Mouse (Mus musculus): ENCODE results near the gene Mknk2. TPM values are rescaled to one million over a fixed set of nuclear protein-coding genes. Genes with fewer than 3 reads are reported as not detected.
"Not testable (repeated sequence)": the region's sequence is repeated elsewhere in the genome, so short reads cannot be mapped to it uniquely, and the experiment has no call there.

Gene Mknk2
- total RNA-seq, 4 experiments from 2014 or later, result 41.9 to 50.0 (median 45.1) TPM

GRCm38 (mm10) chr10:80653156-80653720 lies 24.7 kb downstream of the Mknk2 start:
- no peak for DNase-seq (ENCODE audit: low spot score in 2 of 2)

DNA sequence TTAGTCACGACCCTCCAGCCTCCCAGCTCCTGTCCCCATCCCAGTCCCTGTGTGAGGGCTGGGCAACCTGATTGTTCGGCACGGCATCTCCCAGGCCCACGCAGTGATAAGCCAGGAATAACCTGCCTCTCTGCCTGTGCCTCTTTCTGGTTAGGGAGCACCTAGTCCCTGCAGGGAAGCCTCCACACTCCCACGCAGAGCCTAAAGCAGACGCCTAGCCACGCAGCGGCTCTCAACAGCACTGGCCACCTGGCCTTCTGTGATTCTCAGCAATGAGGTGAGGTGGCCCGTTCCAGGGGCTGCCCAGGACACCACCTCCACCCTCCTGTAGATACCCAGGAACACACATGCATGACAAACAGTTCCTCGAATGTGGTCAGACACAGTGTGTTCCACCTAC lies 27.5 kb downstream of the Mknk2 start:
- DNase-seq (ENCODE audit: low spot score in 2 of 2), result no peak

- not testable (repeated sequence) for DNase-seq (ENCODE audit: low spot score in 2 of 2)
These were observed 28.0 kb downstream of the Mknk2 start for GRCm38 (mm10) chr10:80649910-80650309.

- DNase-seq (ENCODE audit: low spot score in 2 of 2), result no peak
These were observed 31.0 kb downstream of the Mknk2 start for GRCm38 (mm10) chr10:80646936-80647335.

GRCm38 (mm10) chr10:80635345-80635744 lies 42.6 kb downstream of the Mknk2 start:
- DNase-seq (ENCODE audit: low spot score in 2 of 2), result no peak

DNA sequence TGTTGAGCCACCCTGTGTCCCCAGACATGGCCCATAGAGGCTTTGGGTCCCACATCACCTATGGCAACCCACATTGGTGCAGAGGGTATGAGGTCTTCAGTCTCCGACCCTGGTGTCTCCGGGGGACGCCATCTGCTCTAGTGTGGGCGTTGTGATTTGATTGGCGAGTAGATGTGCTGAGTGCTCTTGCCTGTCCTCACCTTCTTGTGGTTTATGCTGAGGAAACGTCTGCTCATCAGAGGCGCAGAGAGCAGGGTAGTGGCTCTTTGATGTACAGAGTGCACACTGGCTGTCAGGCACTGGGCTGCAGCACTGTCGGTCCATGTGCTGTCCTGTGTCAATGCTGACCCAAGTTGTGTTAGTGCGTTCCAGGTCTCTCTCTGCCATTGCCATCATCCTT lies 49.0 kb downstream of the Mknk2 start:
- DNase-seq (ENCODE audit: low spot score in 2 of 2), result no peak

GRCm38 (mm10) chr10:80627685-80628084 lies 50.2 kb downstream of the Mknk2 start:
- DNase-seq (ENCODE audit: low spot score in 2 of 2), result no peak

DNA sequence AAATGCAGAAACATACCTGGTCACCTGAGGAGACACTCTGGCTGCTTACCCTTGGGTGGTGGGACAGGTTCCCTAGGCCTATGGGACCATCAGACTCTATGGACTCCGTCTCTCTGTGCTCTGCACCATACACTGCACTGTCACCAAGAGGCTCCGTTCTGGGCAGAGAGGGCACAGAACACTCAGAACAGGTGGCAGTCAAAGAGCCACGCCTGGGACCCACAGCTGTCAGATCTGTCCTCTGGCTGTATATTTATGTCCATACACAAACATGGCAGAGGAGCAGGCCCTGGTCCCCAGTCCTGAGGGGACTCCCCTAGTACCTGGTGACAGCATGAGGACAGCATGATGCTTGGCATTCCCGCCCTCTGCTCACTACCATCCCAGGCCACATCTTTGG lies 52.1 kb downstream of the Mknk2 start:
- DNase-seq (ENCODE audit: low spot score in 2 of 2), result no peak

DNA sequence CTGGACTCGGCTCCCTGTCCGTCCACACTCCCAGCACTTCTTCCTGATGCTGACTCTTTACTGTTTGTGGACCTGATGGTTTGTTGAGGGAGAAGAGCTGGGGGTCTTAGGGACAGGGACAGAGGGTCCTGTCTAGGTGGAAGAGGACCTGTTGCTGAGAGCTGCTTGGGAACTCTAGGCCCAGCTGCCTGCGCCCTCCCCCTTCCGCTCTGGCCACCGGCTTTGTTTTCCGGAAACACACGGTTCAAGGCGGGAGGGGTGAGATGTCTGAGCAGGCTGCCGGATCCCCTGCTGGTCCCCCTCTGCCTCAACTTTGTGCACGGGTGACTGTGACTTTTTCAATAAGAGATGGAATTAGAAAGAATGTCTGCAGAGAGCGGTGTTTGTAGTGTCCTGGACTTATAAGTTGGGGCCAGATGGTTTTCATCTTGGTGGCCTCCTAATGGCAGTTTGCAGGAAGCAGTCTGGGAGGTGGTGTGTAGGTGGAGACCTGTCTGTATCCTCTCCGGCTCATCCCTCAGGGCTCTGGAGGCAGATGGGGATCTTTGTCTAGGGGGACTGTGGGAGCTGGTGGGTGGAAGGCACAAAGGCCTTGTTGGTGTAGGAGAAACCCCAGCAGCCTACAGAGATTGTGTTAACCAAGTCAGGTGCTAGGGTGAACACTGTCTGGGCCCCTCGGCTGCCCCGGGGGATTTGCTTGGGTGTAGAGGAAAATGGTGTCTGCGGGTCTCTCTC lies 54.3 kb downstream of the Mknk2 start:
- peak in 1 of 2 experiments; percentile 28 for DNase-seq (ENCODE audit: low spot score in 2 of 2)

DNA sequence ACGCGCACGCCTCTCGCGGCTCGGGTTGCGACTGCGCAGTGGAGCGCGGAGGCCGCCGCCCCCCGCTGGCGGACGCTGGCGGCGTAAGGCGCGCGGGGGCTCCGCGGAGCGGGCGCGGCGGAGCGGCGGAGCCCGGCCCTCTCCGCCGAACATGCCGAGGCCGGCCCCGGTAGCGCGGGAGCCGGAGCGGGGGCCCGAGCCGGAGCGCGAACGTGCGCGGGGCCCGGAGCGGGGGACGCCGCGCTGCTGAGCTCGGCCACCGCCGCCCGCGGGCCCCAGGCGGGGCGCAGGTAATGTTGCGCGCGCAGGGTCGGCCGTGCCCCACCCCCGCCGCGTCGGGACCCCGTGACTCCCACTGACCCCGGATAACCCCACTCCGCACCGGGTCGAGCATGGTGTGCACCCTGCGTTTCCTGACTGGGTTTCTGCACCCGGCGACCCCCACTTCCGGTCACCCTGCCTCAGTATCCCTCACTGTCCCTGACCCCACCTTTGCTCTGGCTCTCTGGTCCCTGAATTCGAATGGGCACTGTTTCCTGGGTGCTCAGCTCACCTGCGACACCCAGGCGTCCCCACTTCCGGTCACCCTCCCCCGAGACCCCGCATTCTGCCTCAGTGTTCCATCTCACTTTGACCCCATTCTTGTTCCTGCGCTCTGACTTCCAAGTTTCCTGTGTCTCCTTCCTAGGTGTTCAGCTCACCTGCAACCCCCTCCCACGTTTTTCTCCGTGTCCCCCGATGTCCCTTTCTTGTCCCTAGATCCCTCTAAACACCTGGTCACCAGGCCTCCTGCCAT lies 55.1 kb downstream of the Mknk2 start, which contains the start of gene Csnk1g2:
TSS of gene Csnk1g2 (plus strand) at position 178 of the 796 bp plus-strand sequence.
- DNase-seq (ENCODE audit: low spot score in 2 of 2), result peak in 1 of 2 experiments; percentile 38

DNA sequence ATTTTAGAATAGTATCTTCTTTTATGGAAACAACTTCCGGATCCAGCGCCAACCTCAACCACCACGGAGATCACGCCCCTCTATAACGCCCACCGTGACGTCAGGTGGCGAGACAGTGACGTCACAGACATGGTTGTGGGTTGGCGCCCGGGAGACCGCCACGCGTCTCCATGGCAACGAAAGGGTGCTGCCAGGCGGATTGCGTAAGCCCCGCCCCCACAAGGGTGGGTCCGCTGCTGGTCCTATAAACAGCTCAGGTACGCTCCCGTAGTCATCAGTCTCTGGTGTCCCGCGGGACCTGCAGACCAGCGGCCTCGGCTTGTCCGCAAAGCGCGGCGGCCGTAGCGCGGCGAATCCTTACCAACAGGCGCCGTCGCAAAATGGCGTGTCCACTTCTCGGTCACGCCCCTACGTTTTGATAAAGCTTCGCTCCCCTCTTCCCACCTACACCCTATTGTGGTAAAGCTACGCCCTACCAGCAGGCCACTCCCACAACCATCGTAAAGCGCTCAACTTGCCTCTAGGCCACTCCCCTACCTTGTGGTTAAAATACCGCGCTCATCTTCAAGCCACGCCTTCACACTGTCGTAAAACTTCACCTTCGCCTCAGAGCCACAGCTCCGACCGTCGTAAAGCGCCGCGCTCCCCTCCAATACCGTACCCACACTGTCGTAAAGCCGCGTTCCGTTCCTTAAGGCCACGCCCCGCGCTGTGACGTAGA lies 55.8 kb downstream of the Mknk2 start:
- DNase-seq (ENCODE audit: low spot score in 2 of 2), result peak; percentile 99 to 100

DNA sequence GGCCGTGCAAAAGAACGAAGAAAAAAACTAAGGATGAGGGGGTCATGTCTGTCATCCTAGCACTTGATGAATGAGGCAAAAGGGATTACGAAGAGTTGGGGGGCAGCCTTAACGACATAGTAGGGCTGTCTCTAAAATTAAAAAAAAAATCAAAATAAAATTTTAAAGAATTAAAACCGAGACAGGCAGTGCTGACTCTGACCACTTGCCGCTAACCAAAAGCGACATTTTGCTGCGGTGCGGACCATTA lies 56.3 kb downstream of the Mknk2 start:
- no peak for DNase-seq (ENCODE audit: low spot score in 2 of 2)

- no peak for DNase-seq (ENCODE audit: low spot score in 2 of 2)
These were observed 56.9 kb downstream of the Mknk2 start for GRCm38 (mm10) chr10:80620796-80621689.

- no peak for DNase-seq (ENCODE audit: low spot score in 2 of 2)
These were observed 57.5 kb downstream of the Mknk2 start for GRCm38 (mm10) chr10:80620365-80620764.

- no peak for DNase-seq (ENCODE audit: low spot score in 2 of 2)
These were observed 58.3 kb downstream of the Mknk2 start for GRCm38 (mm10) chr10:80619465-80620244.

- DNase-seq (ENCODE audit: low spot score in 2 of 2), result no peak
These were observed 59.7 kb downstream of the Mknk2 start for GRCm38 (mm10) chr10:80618181-80618580.

Measured in layer of hippocampus, adult 8-10 months (tissue).